Mouse (Mus musculus): Measurements from ENCODE around the gene BC030500.
A peak's percentile ranks its signal among the peaks of the same experiment; 100 is the strongest.

Gene BC030500

GRCm38 (mm10) chr8:58911677-58912076, at the start of gene BC030500:
Gene BC030500 (plus strand): TSS chr8:58911755.
- no peak for DNase-seq (ENCODE audit: low read depth)

GRCm38 (mm10) chr8:58886405-58886804, 25.1 kb upstream of the BC030500 start:
- peak; percentile 25 for DNase-seq (ENCODE audit: low read depth)

GRCm38 (mm10) chr8:58890591-58890990, 21.0 kb upstream of the BC030500 start:
- no peak for DNase-seq (ENCODE audit: low read depth)

- DNase-seq (ENCODE audit: low read depth) = no peak
Observed at GRCm38 (mm10) chr8:58895960-58896359, 15.6 kb upstream of the BC030500 start.

GRCm38 (mm10) chr8:58904465-58904864, 7.1 kb upstream of the BC030500 start:
- no peak for DNase-seq (ENCODE audit: low read depth)

- DNase-seq (ENCODE audit: low read depth) = no peak
Observed at GRCm38 (mm10) chr8:58912196-58912839, 763 bp downstream of the BC030500 start, which contains the start of gene Galntl6. Gene Galntl6 (minus strand): TSS chr8:58912640.

GRCm38 (mm10) chr8:58912840-58913639, 1.5 kb downstream of the BC030500 start:
- no peak for DNase-seq (ENCODE audit: low read depth)

- no peak for DNase-seq (ENCODE audit: low read depth)
Observed at GRCm38 (mm10) chr8:58913640-58913968, 2.0 kb downstream of the BC030500 start.

GRCm38 (mm10) chr8:58915142-58915541, 3.6 kb downstream of the BC030500 start:
- DNase-seq (ENCODE audit: low read depth) = peak; percentile 29

- no peak for DNase-seq (ENCODE audit: low read depth)
Observed at GRCm38 (mm10) chr8:58931066-58931465, 19.5 kb downstream of the BC030500 start.

- no peak for DNase-seq (ENCODE audit: low read depth)
Observed at GRCm38 (mm10) chr8:58943773-58944172, 32.2 kb downstream of the BC030500 start.

GRCm38 (mm10) chr8:58957195-58957739, 45.7 kb downstream of the BC030500 start:
- DNase-seq (ENCODE audit: low read depth) = no peak

All from 416B (cell line).